Mouse (Mus musculus): Measurements from ENCODE around the gene Zyg11a.
"Not testable (repeated sequence)": the region's sequence is repeated elsewhere in the genome, so short reads cannot be mapped to it uniquely, and the experiment has no call there.

Zyg11a gene

DNA sequence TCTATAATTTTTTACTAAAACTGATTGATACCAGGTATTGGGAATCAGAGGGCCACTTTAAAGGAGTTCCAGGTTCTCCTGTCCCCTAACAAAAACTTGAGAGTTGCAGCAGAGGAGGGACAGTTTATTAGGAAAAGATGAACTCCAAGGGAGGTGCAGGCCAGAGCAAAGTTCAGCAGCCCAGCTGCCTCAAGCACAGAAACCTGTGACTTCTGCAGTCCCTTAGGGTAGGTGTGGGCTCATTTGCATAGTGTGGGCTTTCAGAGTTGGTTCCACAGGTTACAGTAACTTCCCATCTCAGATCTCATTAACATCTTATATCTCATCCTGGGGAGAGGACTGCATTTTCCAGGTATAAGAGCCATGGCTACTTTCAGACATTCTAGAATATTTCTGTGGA lies 74.1 kb downstream of the Zyg11a start:
- DNase-seq: no peak

DNA sequence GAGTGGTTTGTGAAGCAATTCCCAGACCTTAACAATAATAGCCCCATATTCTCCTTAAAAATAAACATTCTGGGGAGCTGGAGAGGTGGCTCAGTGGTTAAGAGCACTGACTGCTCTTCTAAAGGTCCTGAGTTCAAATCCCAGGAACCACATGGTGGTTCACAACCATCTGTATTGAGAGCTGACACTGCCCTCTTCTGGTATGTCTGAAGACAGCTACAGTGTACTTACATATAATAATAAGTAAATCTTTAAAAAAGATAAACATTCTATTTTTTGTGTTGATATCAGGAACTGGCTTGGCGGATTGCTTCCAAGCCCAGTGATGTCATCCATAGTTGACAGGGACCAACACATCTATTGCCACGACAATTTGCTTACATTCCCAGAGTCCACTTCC lies 74.7 kb downstream of the Zyg11a start:
- not testable (repeated sequence) for DNase-seq

DNA sequence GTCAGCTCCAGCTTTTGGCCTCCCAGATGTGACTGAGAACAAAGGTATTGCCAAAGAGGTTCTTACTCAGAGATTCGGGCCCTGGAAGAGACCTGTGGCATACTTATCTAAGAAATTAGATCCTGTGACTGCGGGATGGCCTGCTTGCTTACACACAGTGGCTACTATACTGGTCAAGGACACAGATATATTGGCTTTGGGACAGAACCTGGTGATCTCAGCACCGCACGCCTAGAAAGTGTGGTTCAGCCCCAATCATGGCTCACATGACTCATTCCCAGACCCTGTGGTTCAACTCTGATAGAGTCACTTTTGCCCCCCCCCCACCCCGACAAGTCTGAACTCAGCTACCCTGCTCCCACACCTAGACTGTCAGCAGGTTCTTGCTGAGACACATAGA lies 80.9 kb downstream of the Zyg11a start:
- no peak for DNase-seq

All from right cerebral cortex, postnatal 14 days (tissue).